Mouse (Mus musculus): ENCODE measurements around the gene Sparc.

Gene Sparc

DNA sequence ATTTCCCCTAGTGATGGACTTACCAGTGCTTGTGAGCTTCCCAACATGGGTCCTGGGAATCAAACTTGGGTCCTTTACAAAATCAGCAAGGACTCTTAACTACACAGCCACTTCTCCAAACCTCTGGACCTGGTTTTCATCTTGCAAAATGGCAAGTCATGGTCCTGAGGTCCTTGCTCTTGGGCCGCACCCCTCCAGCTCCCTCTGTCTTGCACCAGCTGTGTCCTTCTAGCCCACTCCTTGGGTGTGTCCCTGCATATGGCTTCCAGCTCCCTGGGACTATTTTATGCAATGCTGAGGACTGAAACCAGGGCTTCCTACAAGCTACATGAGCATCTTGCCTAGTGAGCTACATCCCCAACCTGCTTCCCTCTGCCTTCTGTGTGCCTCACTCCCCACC, at the start of gene Sparc:
TSS of gene Sparc (minus strand) at position 206 of the 400 bp plus-strand sequence.
- DNase-seq (ENCODE audit: low spot score): no peak

DNA sequence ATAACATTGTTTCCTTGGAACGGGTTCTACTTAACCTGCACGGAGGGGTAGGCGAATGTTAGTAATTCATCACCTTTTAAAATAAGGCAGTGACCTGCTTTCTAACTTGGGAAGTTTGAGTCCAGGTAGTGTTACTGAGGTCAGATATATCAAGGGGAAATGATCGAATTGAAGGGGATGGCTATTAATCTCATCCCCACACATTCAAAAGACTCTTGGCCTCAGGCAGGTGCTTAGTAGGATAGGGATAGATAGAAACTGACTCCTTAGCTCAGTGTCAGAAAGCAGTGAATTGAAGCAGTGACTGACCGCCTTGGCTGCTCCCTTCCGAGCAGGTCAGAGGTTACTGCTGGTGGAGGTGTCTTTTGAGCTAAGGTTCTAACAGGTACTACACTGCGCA, 48.5 kb upstream of the Sparc start:
- no peak for DNase-seq (ENCODE audit: low spot score)

DNA sequence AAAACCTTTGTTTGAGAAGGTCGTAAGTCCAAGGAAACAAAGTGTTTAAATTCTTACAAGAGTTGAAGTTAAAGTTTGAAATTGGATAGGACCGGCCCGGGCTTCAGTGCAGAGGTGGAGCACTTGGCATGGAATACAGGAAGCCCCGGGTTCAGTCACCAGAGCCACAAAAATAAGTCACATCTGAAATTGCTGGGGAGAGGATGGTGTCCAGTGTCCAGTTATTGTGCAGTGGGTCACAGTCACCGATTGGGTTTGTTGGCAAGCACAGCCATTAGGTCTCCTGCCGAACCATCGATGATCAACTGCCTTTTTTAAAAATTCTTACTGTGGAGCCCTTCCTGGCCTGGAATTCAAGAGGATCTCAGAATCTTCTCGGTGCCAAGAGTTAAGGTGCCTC, 47.8 kb upstream of the Sparc start:
- DNase-seq (ENCODE audit: low spot score): no peak

DNA sequence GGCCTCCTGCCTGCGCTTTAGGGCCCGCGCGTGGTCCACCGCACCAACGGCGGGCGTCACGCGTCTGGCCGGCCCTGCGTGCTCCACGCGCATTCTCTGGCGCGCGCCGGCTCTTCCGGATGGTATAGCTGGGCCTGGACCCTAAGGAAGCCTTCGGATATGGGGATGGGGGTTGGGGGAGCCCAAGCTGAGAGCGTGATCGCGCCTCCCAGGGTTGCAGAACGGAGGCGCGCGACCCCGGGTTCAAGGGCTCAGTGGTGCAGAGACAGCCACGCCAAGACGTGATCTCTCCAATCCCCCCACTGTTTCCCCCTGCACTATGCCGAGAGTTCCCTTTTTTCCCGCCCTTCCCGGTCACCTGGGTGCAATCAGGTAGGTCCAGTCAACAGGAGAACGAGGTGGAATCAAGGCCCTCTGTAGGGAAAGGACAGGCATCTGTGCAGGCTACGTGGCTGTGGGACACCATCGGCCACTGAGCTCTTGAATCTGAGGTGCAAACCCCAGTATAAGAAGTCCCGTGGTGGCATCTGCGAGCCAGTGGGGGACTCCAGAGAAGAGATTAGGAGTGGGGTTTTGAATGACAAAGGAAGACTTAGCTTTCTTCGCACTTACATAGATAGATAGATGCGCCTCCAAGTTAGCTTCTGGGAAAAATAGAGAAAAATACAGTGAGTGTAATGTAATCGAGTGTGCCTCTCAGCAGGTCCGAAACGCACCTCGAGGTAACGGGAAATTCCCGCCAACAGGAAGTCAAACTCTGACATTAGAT, 47.1 kb upstream of the Sparc start:
- DNase-seq (ENCODE audit: low spot score): no peak

DNA sequence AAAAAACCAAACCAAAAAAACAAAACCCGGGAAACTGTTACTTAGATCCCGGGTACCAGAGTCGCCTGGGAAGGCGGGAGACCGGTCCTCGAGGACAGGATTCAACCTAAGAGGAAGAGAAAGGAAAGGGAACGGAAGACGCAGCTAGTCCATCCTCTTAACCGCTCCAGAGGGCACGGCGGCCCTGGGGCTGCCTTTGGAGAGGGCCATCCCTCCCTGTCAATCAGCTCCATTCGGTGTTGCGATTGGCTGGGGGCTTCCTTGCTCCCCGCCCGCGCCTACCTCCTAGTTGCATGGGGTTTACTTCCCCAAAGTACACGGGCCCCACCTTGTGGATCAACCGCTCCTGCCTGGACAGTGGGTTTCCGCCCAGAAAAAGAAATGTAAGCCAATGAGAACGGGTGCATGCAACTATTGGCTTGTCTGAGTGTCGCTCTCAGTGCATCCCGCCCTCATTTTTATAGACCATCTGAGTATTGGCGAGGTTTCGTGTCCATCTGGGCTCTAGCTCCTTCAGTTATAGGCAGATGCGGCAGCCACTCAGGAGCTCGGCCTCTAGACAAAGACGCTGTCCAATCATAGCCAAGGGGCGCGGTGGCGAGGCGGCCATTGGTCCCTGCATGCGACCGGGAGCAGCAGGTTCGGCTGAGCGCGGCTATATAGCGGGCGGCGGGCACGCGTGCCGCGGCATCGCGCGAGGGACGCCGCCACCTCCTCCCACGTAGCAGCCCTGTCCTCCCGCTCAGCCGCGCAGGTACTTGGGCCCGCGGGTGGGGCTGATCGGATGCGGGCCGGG, 46.3 kb upstream of the Sparc start, which contains the start of gene G3bp1:
TSS of gene G3bp1 (plus strand) at position 638 of the 796 bp plus-strand sequence.
- peak; percentile 100 for DNase-seq (ENCODE audit: low spot score)

DNA sequence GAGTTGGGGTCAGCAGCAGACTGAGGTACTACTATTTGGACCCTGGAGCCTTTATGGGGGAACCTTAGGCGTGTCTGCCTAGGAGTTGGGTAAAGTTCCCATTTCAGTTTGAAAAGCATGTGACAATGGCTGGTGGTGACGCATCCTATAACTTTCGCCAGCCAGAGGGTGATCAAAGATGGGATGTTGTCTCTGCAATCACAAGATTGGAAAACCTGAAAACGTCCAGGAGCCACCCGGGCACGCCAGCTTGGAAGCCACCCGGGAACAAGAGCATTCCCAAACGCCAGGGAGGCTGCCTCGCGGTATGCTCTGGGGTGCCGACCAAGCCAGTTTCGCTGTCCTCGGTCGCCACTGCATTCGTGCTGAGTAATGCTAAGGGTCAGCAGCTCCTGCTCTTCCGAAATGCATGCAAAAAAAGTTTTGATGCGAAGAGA, 45.6 kb upstream of the Sparc start:
- no peak for DNase-seq (ENCODE audit: low spot score)

DNA sequence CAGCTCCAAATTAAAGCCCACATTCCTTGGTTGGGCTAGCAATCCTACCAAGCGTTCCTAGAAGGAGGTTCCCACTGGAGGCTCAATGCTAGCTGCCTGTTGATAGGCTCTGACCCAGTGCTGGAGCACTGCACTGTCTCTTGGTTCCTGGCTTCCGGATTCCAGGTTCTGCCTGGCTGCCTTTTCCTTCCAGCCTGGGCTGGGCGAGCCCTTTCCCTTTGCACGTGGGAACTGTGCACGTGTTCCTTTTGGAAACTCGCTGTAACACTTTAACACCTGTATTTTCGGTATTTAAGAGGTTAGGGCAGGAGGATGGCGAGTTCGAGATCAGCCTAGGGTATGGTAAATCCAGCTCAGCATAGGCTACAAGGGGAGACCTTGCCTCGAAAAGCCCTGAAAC, 45.0 kb upstream of the Sparc start:
- no peak for DNase-seq (ENCODE audit: low spot score)

DNA sequence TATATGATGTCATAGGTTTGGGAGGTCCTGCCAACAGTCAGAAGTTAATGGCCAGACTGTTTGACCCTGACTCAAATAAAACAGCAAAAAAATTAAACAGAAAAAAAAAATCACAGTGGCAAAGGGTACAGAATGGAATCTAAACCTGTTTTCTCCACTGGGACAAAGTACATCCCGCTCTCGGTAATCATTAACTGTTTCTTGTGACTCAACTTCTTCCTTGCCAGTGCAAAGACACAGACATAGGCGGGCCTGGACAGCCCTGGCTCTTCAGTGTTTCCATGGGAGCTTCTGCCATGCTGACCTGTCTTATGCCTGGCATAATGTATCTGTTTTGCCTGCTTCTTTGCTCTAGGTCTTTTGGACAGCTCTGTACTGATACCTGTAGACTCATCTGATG, 42.2 kb upstream of the Sparc start:
- no peak for DNase-seq (ENCODE audit: low spot score)

DNA sequence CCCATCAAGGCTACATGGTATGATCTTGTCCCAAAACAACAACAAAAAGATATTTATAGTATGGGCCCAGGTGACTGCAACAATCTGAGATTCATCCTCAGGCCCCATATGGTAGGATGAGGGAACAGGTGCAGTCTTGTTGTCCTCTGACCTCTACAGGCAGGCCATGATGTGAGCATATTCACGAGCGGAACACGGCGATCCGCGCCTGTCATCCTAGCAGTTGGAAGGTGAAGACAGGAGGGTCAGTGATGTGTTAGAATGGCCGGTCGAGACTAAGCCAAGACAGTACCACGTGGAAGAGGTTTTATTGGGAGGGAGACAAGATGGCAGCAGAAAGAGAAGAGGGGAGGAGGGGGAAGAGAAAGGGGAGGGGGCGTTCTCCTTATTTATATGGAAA, 41.7 kb upstream of the Sparc start:
- no peak for DNase-seq (ENCODE audit: low spot score)

DNA sequence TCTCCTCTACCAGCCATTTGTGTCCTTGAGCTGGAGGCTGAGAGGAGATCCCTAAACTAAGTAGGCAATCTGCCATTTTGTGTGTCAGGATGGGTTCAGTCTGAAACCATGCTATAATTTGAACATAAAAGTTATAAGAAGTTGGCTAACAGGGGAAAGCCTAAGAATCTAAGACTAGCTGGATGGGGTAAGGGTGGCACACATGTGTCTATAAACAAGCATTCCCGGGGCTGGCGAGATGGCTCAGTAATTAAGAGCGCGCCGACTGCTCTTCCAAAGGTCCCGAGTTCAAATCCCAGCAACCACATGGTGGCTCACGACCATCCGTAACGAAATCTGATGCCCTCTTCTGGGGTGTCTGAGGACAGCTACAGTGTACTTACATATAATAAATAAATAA, 39.2 kb upstream of the Sparc start:
- DNase-seq (ENCODE audit: low spot score): no peak

DNA sequence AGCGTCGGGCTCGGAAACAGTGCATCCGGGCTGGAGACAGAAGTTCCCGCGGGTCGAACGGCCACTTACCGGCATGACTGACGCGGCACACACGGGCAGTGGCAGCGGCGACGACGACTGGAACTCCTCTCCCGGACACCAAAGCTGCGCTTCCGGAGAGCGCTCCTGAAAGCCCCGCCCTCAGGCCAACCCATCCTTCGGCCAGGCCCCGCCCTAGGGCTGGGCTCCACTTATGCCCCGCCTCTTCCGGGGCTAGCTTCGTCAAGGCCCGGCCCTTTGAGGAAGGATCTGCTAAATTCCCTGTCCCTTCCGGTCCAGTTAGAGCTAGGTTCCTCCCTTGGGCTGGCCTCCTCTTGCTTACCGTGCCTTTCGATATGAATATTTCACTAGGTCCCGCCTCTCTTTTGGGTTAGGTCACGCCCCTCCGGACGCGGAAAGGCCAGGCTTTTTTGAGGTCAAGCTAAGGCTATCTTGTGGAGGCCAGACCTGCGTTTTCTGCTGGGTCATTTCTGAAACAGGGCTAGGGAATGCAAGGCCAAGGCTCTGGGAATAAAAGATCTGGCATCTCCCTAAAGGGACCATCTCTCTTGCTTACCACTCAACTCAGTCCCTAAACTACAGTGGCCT, 38.1 kb upstream of the Sparc start, which contains the start of gene Atox1:
TSS of gene Atox1 (minus strand) at position 221 of the 627 bp plus-strand sequence.
- peak; percentile 97 for DNase-seq (ENCODE audit: low spot score)

DNA sequence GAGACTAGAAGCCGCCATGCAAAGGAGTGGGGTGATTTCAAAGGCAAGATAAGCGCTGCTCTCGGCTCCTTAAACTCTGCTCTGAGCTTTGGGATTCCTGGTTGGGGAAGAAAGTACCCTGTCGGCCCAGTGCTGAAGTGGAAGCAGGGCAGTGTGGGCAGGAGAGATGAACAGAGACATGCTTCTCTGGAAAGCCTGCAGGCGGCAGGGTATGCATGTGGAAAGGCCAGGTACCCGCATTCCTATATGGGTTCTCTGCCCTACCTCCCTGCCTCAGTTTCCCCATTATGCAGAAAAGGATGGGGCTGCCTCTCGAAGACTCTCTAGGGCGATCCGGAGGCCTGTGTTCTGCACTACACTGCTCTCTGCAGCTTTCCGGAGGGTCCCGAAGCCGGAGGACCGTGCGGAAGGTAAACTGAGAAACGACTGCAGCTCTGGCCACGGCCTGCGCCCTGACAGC, 37.6 kb upstream of the Sparc start:
- no peak for DNase-seq (ENCODE audit: low spot score)

DNA sequence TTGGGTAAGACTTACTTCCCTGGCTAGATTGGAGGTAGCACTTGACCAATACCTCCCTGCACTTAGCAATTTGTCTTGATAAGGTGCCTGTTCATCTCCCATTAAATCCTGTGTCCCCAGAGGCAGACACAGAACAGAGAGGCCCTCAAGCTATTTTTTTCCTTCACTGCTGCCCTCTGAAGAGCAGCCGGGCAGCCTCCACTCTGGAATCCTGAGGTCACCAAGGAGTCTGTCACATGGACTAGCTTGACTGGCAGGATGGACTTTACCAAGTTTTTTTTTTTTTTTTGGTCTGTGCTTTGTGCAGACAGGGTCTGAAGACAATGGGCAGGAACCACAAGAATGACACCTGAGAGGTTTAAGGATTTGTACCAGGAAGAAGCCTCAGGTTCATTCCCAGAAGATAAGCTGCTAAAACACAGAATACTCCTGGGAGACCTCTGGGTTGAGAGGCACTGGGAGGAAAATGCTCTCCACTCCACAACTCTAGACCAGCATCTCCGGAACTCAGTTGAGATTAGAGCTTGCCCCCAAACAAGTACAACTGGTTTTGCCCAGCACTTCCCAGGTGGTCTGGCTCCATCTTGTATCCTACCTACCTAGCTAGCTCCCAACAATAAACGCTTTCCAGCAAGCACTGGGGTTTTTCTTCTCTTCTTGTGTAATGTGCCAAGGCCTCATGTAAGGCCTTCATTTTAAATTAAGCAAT, 37.0 kb upstream of the Sparc start:
- DNase-seq (ENCODE audit: low spot score): no peak

DNA sequence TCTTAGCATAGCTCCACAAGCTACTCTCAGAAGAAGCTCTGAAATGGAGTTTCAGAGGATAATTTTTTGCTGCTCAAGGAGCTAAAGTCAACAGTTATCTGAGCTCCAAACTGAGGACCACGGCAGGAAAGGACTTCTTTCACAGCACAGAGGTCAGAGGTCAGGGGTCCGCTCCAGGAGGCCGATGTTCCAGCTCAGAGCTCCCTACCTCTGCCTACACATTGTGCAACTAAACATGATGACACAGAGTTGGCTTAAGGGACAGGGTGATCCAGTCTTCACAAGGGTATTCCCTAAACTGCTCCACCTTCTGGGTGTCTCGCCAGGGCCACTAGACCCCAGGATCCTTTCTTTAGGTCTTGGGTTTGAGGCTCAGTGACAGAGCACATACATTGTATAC, 35.5 kb upstream of the Sparc start:
- DNase-seq (ENCODE audit: low spot score): no peak

DNA sequence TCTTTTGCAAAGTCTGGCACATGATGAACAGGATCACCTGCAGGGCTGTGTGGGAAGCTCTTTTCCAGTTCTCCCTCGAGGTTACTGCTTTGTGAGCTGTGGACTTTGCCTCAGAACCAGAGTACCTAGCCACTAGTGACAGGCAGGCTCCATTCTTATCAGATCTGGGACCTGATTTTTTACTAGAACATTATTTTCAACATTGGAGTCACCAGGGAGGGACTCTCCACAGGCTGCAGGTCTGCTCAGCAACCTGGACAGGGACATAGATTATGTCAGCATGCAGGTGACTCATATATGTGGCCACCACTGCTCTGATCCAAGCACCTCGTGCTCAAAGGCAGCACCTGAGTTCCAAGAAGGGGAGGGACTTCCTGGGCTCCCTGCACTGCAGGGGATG, 32.2 kb upstream of the Sparc start:
- no peak for DNase-seq (ENCODE audit: low spot score)

DNA sequence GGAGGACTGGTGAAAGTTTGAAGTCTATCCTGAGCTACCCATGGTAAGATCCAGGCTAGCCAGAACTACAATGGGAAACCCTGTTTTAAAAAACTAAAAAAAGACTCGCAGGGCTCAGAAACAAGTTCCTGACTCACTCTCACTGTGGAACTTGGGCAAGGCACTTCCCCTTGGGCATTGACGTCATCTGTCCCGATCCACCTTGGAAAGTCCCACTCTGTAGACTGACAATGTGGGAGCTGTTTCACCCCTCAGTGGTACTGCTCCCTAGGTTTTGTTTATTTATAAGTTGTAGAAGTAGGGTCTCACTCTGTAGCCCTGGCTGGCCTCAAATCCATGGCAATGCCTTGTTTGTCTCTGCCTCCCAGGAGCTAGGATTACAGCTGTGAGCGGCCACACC, 30.7 kb upstream of the Sparc start:
- DNase-seq (ENCODE audit: low spot score): no peak

DNA sequence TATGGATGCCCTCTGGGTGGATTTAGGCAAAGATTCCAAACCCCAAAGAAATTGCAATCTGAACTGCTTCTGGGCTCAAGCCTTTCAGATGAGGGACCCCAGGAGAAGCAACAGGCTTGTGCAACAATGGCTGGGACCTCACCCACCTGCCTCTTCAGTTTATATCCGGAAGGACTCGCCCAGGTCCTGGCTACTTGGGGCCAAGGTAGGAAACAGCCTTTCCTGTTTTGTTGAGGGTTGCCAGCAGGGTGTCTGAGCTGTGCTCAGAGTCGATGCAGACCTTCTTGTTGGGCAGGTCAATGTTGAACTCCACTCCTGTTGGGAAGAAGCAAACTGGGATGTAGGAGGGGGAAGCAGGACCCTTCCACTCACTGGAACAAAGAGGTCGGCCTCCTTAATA, 27.3 kb upstream of the Sparc start:
- no peak for DNase-seq (ENCODE audit: low spot score)

DNA sequence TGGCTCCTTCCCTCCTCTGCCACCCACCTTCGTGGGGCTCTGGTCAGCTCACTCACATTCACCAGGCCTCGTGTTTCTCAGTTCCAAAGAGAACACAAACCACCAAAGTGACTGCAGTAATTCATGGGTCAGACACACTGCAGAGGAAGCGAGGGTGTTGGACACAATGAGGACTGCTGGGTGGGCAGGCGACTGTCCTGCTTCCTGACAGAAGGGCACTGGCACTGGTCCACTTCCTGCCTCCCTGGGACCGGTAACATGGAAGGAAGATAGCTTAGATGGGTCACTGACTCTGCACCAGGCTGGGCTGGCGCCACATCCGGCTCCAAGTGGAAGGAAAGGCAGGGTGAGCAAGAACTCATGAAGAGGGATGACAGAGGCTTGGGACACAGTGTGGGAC, 26.5 kb upstream of the Sparc start:
- DNase-seq (ENCODE audit: low spot score): no peak

DNA sequence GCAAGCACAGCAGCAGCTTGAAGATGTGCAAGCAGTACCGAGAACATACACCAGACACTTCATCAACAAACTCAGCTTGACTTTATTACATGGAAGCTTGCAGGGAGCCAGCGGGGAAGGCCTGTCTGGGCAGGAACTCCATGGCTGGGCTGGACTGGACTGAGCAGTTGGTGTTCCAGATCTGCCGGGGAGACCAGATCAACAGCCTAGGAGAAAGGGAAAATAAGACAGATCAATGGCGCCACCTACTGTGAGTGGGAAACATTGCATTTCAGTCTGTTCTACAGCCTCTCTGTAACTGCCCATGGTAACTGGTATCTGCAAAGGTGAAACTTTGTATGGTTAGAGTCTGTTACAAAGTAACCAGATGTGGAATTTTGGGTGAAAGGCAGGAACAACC, 23.6 kb upstream of the Sparc start:
- DNase-seq (ENCODE audit: low spot score): peak; percentile 92

DNA sequence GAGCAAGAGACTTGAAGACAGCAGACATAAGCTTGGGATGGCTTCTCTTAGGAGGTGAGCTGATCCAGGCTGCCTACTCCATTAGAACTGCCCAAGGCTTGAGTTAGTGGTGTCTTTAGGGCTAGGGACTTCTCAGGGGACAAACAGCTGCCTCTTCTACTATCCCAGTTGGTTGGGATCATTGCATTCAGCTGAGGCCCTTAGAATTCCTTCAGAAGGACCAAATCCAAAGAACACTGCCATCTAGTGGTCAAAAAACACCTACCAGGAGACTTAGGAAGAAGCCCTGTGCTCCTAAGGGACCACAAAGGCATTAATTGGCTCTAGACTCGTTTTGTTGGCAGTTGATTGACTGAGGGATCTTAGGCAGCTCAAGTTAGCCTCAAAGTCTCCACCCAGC, 21.8 kb upstream of the Sparc start:
- peak; percentile 95 for DNase-seq (ENCODE audit: low spot score)

DNA sequence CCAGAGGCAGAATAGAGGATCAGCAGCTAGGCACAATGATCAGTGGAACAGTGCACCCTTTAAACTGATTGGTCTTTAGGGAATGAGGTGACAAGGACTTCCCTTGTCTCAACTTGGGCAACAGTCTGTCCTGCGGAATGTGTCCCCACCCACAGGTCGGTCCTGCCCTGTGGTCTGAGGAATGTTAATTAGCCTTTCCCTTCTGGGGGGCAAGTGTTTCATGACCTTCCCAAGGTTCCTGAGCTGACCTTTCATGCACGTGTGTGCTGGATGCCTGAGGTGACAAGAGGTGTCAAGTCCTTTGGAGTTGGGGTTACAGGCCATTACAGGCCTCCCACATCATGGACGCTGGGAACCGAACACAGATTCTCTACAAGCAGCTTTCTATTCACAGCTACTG, 16.7 kb upstream of the Sparc start:
- DNase-seq (ENCODE audit: low spot score): no peak

DNA sequence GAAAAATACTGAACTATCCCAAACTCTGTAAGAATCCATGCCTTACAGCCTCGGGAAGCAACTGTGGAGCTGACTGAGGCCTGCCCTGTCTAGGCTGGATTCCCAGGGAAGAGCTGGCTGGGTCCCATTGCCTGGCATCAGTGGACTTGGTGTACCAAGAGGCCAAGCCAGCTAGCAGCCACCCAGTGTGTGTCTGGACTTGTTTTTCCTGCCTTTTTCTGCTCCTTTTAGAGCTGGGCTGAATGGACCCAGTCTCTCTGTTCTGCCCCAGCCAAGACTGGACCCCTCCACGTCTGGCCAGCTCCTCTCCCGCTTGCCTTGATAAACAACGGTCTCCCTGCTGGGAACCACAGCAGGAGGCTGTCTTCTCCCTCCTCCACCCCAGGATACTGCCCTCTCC, 15.0 kb upstream of the Sparc start:
- DNase-seq (ENCODE audit: low spot score): no peak

Data from retina, embryonic 14.5 days (tissue).